Mouse (Mus musculus) monocyte, adult 5-6 weeks (primary cell): ENCODE data around the gene Proser2. TPM values are rescaled to one million over a fixed set of nuclear protein-coding genes. Genes with fewer than 3 reads are reported as not detected.

Source experiments
- total RNA-seq: library from RNA; stranded (forward); fragments of 200-1000, 200-491, 200-594 nt; gene quantifications from 3 replicates; pipeline ENCODE4 v1.2.3, GENCODE M21; 2017

Proser2 gene
- total RNA-seq, 1 experiment from 2014 or later = not detected

Other genes with a start within 250 kb of the Proser2 start
- gene Sec61a2, start 234.8 kb downstream of the Proser2 start, total RNA-seq = 19.5 to 23.4 TPM (median 20.7 TPM) in 3 replicates
- gene Dhtkd1, start 187.4 kb downstream of the Proser2 start, total RNA-seq = not detected in 3 replicates
- gene Upf2, start 178.7 kb downstream of the Proser2 start, total RNA-seq = 22.8 to 45.3 TPM (median 26.3 TPM) in 3 replicates
- 0.19 TPM in 1 of 3 replicates, not detected in the others for gene Echdc3, start 82.8 kb upstream of the Proser2 start, total RNA-seq
- gene Usp6nl, start 192.5 kb upstream of the Proser2 start, total RNA-seq = 17.1 to 24.3 TPM (median 21.7 TPM) in 3 replicates